ENCODE assay signal across 13 mouse cellular contexts in the genomic region with DNA sequence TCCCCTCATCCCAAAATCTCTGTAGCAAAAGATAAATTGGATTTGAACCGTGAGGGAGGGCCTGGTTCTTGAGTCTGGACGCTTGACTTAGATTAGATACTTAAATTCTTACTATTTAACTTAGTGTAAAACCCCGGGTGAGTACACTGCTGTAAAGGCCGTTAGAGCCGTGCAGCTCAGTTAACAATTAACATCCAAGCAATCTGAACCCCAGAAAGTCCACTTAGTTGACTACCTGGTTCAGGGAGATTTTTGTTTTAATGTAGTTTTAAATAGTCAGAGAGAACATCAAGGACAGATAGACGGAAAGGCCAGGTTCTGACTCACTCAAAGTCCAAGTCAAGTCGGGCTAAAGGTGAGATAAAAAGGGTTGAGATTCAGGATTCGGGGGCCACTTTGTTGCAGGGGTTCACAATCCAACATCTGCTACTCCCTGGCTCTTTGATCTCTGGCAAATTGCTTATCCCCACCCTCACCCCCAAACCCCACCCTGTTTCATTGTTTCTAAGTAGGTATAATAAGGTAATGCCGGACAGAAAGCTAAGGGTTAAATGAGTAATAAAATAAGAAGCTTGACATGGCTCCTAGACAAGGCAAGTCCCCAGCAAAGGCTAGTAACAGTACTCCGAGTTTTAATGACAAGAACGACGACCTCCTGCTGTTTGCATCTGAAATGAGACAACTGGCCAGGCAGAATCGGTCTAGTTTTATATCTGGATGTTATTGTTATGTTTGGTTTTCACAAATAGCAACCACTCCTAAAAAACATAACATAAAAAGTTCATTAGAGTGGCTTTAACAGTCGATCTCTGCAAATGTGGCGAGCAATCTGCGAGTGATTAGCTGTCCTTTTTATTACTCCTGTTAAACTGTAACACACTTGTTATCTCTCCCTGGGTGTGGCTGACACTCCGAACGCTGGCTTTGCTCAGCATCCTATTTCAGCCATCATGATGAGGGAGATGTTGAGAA. TPM values are rescaled to one million over a fixed set of nuclear protein-coding genes. Genes with fewer than 3 reads are reported as not detected.
DNase-seq lines count a peak whose midpoint lies in the region; ATAC-seq and TF ChIP-seq lines count a peak whose summit lies in the region.
"Had no signal": no experiment of that assay in that cellular context is flagged by ENCODE, and none has a peak within 500 bp of the region (broad histone marks: within the 10 kb centered on the region; RNA-seq: fewer than 3 reads in every experiment).

No protein-coding gene starts in this region.

- TF ChIP-seq POLR2A in kidney, adult 2 months (IDR thresholded peaks at IDR 0.05; ENCODE audit: low read depth, low read length), result no peak

- no peak for TF ChIP-seq CTCF in kidney, adult 2 months (conservative IDR thresholded peaks at IDR 0.05; ENCODE audit: insufficient read depth, insufficient read length, low read depth, low read length)
- TF ChIP-seq CTCF in left cerebral cortex, adult 2 months (IDR thresholded peaks at IDR 0.05), result no peak

- intact Hi-C loops in left cerebral cortex, adult 2 months (cut with DNase I), result no loop called here

- H3K4me1 ChIP-seq in limb, embryonic 11.5 days (ENCODE audit: control insufficient read depth, insufficient read depth, low read length), result peaks cover 2% of the 10 kb centered on the region; the same call in 1 of the 2 replicates
- H3K4me1 ChIP-seq in limb, embryonic 10.5 days, result peaks cover 19% of the 10 kb centered on the region
- peaks cover 27% of the 10 kb centered on the region for H3K4me1 ChIP-seq in kidney, adult 2 months (ENCODE audit: control insufficient read depth, insufficient read depth, low read length)
- peaks cover 44% of the 10 kb centered on the region for H3K4me1 ChIP-seq in liver, embryonic 13.5 days (replicated peaks)

- no peak overlapping the region for H3K9ac ChIP-seq in limb, embryonic 11.5 days (ENCODE audit: low read length)
- H3K9ac ChIP-seq in liver, embryonic 13.5 days, result no peak overlapping the region
- H3K9ac ChIP-seq: embryonic facial prominence, embryonic 15.5 days; neural tube, embryonic 12.5 days had no signal

- H3K27me3 ChIP-seq in limb, embryonic 11.5 days (ENCODE audit: control insufficient read depth, insufficient read depth, low read length), result no peaks in the 10 kb centered on the region
- H3K27me3 ChIP-seq in limb, embryonic 10.5 days (ENCODE audit: low read depth, poor library complexity, severe bottlenecking), result peaks cover 9% of the 10 kb centered on the region
- H3K27me3 ChIP-seq in kidney, adult 2 months (replicated peaks; ENCODE audit: control insufficient read depth, insufficient read depth, low read length), result no peaks in the 10 kb centered on the region
- H3K27me3 ChIP-seq in liver, embryonic 13.5 days, result peaks cover 12% of the 10 kb centered on the region; the same call in 1 of the 2 replicates
- H3K27me3 ChIP-seq: CH12.LX; embryonic facial prominence, embryonic 15.5 days; neural tube, embryonic 12.5 days had no signal

- H3K4me3 ChIP-seq in limb, embryonic 11.5 days (ENCODE audit: low read depth, low read length), result no peak overlapping the region
- H3K4me3 ChIP-seq in limb, embryonic 10.5 days, result no peak overlapping the region
- no peak overlapping the region for H3K4me3 ChIP-seq in kidney, adult 2 months (ENCODE audit: insufficient read depth, low read depth, low read length)
- H3K4me3 ChIP-seq in liver, embryonic 13.5 days (replicated peaks), result no peak overlapping the region
- H3K4me3 ChIP-seq in left cerebral cortex, adult 2 months, result no peak overlapping the region
- H3K4me3 ChIP-seq: embryonic facial prominence, embryonic 15.5 days; neural tube, embryonic 12.5 days had no signal

- H3K36me3 ChIP-seq in limb, embryonic 11.5 days (ENCODE audit: control insufficient read depth, insufficient read depth, low read length), result no peaks in the 10 kb centered on the region
- H3K36me3 ChIP-seq in limb, embryonic 10.5 days, result no peaks in the 10 kb centered on the region
- H3K36me3 ChIP-seq in kidney, adult 2 months (ENCODE audit: control insufficient read depth, insufficient read depth, low read length), result no peaks in the 10 kb centered on the region
- no peaks in the 10 kb centered on the region for H3K36me3 ChIP-seq in liver, embryonic 13.5 days
- H3K36me3 ChIP-seq: embryonic facial prominence, embryonic 15.5 days; neural tube, embryonic 12.5 days had no signal

- no peak overlapping the region for H3K4me2 ChIP-seq in limb, embryonic 11.5 days (ENCODE audit: low read depth, severe bottlenecking)
- H3K4me2 ChIP-seq in liver, embryonic 13.5 days, result peak overlapping the region; percentile 19; the same call in 1 of the 2 replicates
- H3K4me2 ChIP-seq: embryonic facial prominence, embryonic 15.5 days; neural tube, embryonic 12.5 days had no signal

- no peaks in the 10 kb centered on the region for H3K9me3 ChIP-seq in limb, embryonic 11.5 days (ENCODE audit: control insufficient read depth, low read length)
- no peaks in the 10 kb centered on the region for H3K9me3 ChIP-seq in limb, embryonic 10.5 days (replicated peaks)
- H3K9me3 ChIP-seq in liver, embryonic 13.5 days (replicated peaks), result no peaks in the 10 kb centered on the region
- H3K9me3 ChIP-seq: embryonic facial prominence, embryonic 15.5 days; neural tube, embryonic 12.5 days had no signal

- no peak for ATAC-seq in limb, embryonic 11.5 days (ENCODE audit: insufficient number of reproducible peaks, low FRiP score, low TSS enrichment, low read depth)
- no peak for ATAC-seq in liver, embryonic 13.5 days (ENCODE audit: low read depth)

- 10% methylated on average over 18 of the region's 18 CpGs for WGBS in limb, embryonic 11.5 days
- 25% methylated on average over 18 of the region's 18 CpGs for WGBS in limb, embryonic 10.5 days
- WGBS in kidney, adult 2 months, result 27% methylated on average over 18 of the region's 18 CpGs
- 41% methylated on average over 18 of the region's 18 CpGs for WGBS in liver, embryonic 13.5 days (ENCODE audit: insufficient replicate concordance)

- no peak overlapping the region for H3K27ac ChIP-seq in limb, embryonic 11.5 days (replicated peaks; ENCODE audit: low read depth, low read length)
- no peak overlapping the region for H3K27ac ChIP-seq in limb, embryonic 10.5 days
- peak overlapping the region; percentile 82 for H3K27ac ChIP-seq in kidney, adult 2 months (ENCODE audit: insufficient read depth, low read depth, low read length)
- peak overlapping the region; percentile 43; the same call in 1 of the 2 replicates for H3K27ac ChIP-seq in liver, embryonic 13.5 days
- no peak overlapping the region for H3K27ac ChIP-seq in left cerebral cortex, adult 2 months
- H3K27ac ChIP-seq: embryonic facial prominence, embryonic 15.5 days; neural tube, embryonic 12.5 days had no signal

- DNase-seq in limb, embryonic 11.5 days (ENCODE audit: low spot score), result peak; percentile 42
- no peak for DNase-seq in limb, embryonic 10.5 days (ENCODE audit: low spot score)
- peak; percentile 65 for DNase-seq in forelimb bud, embryonic 11.5 days (ENCODE audit: low read depth, low spot score)
- peak; percentile 89 for DNase-seq in kidney, adult 2 months
- no peak for DNase-seq in liver, embryonic 13.5 days
- DNase-seq in testis, postnatal 10 days (ENCODE audit: low spot score), result no peak
- DNase-seq in left cerebral cortex, adult 2 months (ENCODE audit: extremely low spot score in 1 of 2, low spot score in 2 of 2), result no peak
- no peak for DNase-seq in frontal cortex, adult 2 months (ENCODE audit: extremely low spot score in 1 of 2, low spot score in 1 of 2)
- DNase-seq: cerebellum, adult 2 months; thymus, postnatal 25 days had no signal

RNA-seq across cellular contexts. Expression of a gene that starts 12.6 kb away (rescaled TPM):
- 74.4 and 75.1 TPM in 2 replicates for polyA plus RNA-seq in limb, embryonic 11.5 days (2014; fragmentation: Nextera tagmentation; extraction: Ambion mirVana)
- 46.4 and 63.7 TPM in 2 replicates for polyA plus RNA-seq in limb, embryonic 10.5 days (2016; fragmentation: Nextera tagmentation; extraction: Ambion mirVana)
- polyA plus RNA-seq in kidney, adult 2 months (2012; rRNA removed), result 52.9 and 61.6 TPM in 2 replicates
- 29.5 and 34.7 TPM in 2 replicates for polyA plus RNA-seq in liver, embryonic 13.5 days (2015; fragmentation: Nextera tagmentation; extraction: Ambion mirVana)
- total RNA-seq in left cerebral cortex, adult 2 months (2021), result 10 to 100 TPM; 84.4 to 86.9 TPM
- polyA plus RNA-seq in frontal cortex, adult 2 months (2012; rRNA removed), result 72.3 and 83.1 TPM in 2 replicates

Comparison
In these comparisons a context has a peak if more than half of its experiments do, and no peak if none do; other contexts are left out.
1. DNase-seq: peak in limb, embryonic 11.5 days (single experiment), forelimb bud, embryonic 11.5 days (single experiment) and kidney, adult 2 months (single experiment); none in limb, embryonic 10.5 days (single experiment), liver, embryonic 13.5 days (single experiment), testis, postnatal 10 days (single experiment), left cerebral cortex, adult 2 months (0 of 2) and frontal cortex, adult 2 months (0 of 2).
2. H3K27ac ChIP-seq: peak in kidney, adult 2 months (single experiment) and liver, embryonic 13.5 days (single experiment); none in limb, embryonic 11.5 days (single experiment), limb, embryonic 10.5 days (single experiment) and left cerebral cortex, adult 2 months (single experiment).